Mouse (Mus musculus) cerebellum, adult 2 months (tissue): ENCODE results near the gene Ltbp1. TPM values are rescaled to one million over a fixed set of nuclear protein-coding genes. Genes with fewer than 3 reads are reported as not detected.

Source experiments
- DNase-seq, 2 experiments: peaks; one replicate each; pipeline ENCODE4 v3.0.0; 2021
- H3K27ac ChIP-seq: fragments of 200-500 bp; 2 replicates; pipeline ENCODE4 v1.5.1; 2012; ENCODE audit warnings: low read length, control low read depth, inconsistent platforms; ENCODE audit not compliant: insufficient read depth
- H3K27me3 ChIP-seq: fragments of 200-500 bp; 2 replicates; pipeline ENCODE4 v1.6.1; 2012; ENCODE audit warnings: inconsistent platforms, mild to moderate bottlenecking, low read length, moderate library complexity; ENCODE audit not compliant: control insufficient read depth, insufficient read depth
- H3K4me1 ChIP-seq: fragments of 200-500 bp; 2 replicates; pipeline ENCODE4 v1.6.1; 2011; ENCODE audit warnings: low read length; ENCODE audit not compliant: control insufficient read depth, insufficient read depth
- H3K4me3 ChIP-seq: fragments of 200-500 bp; replicated peaks from 2 replicates; pipeline ENCODE3; 2011; ENCODE audit warnings: mild to moderate bottlenecking, low read depth, low read length, control low read depth; ENCODE audit not compliant: insufficient read depth
- CTCF ChIP-seq: fragments of 200-500 bp; IDR thresholded peaks from 2 replicates; pipeline ENCODE4 v1.5.1; 2011; ENCODE audit warnings: low read depth, mild to moderate bottlenecking, control low read depth, low read length, moderate library complexity, borderline replicate concordance; ENCODE audit not compliant: insufficient read depth
- POLR2A ChIP-seq: fragments of 200-500 bp; IDR thresholded peaks from 2 replicates; pipeline ENCODE4 v1.6.1; 2011; ENCODE audit warnings: low read length, control low read depth, borderline replicate concordance; ENCODE audit not compliant: insufficient read depth
- WGBS: fragments of 180-500 bp; shearing (Covaris S2); methylation state at CpG from one replicate; pipeline ENCODE4 v1.1.7; 2018; 5-methylcytosine and 5-hydroxymethylcytosine counted together
- polyA plus RNA-seq: library from polyadenylated mRNA; depleted of rRNA; stranded (reverse); fragments of >200 nt; gene quantifications from 2 replicates; pipeline ENCODE4 v1.2.3, GENCODE M21; 2012

The Ltbp1 gene
- polyA plus RNA-seq, 1 experiment = 1.8 TPM

GRCm38 (mm10) chr17:75332289-75332688, 326.9 kb downstream of the Ltbp1 start:
- 98% methylated on average over 6 of the region's 6 CpGs for WGBS

GRCm38 (mm10) chr17:75333011-75333410, 327.6 kb downstream of the Ltbp1 start:
- Histone ChIP-seq H3K27ac (no peak overlapping the region), H3K4me1 (no peaks in the 10 kb centered on the region), H3K27me3 (no peaks in the 10 kb centered on the region), H3K4me3 (no peak overlapping the region)
- TF ChIP-seq POLR2A (no peak), CTCF (no peak)
- WGBS = 88% methylated on average over 9 of the region's 9 CpGs
- DNase-seq = no peak

More at GRCm38 (mm10) chr17:75332289-75332688, 326.9 kb downstream of the Ltbp1 start:
- no peak for DNase-seq
- H3K4me1 ChIP-seq = no peaks in the 10 kb centered on the region
- H3K27ac ChIP-seq = no peak overlapping the region
- H3K27me3 ChIP-seq = no peaks in the 10 kb centered on the region
- no peak for TF ChIP-seq CTCF
- TF ChIP-seq POLR2A = no peak
- no peak overlapping the region for H3K4me3 ChIP-seq

- no peaks in the 10 kb centered on the region for H3K27me3 ChIP-seq
- H3K27ac ChIP-seq = no peak overlapping the region
- no peak overlapping the region for H3K4me3 ChIP-seq
- no peak for DNase-seq
- H3K4me1 ChIP-seq = no peaks in the 10 kb centered on the region
- 94% methylated on average over 13 of the region's 13 CpGs for WGBS
- TF ChIP-seq CTCF = no peak
- no peak for TF ChIP-seq POLR2A
Observed at GRCm38 (mm10) chr17:75333759-75334158, 328.4 kb downstream of the Ltbp1 start.

- no peak for DNase-seq
- 83% methylated on average over 9 of the region's 9 CpGs for WGBS
- no peaks in the 10 kb centered on the region for H3K27me3 ChIP-seq
- TF ChIP-seq CTCF = no peak
- H3K27ac ChIP-seq = no peak overlapping the region
- no peaks in the 10 kb centered on the region for H3K4me1 ChIP-seq
- H3K4me3 ChIP-seq = no peak overlapping the region
Observed at GRCm38 (mm10) chr17:75335649-75336048, 330.3 kb downstream of the Ltbp1 start.

GRCm38 (mm10) chr17:75341227-75341626, 335.9 kb downstream of the Ltbp1 start:
- no peaks in the 10 kb centered on the region for H3K4me1 ChIP-seq
- no peak for DNase-seq
- H3K4me3 ChIP-seq = no peak overlapping the region
- H3K27me3 ChIP-seq = no peaks in the 10 kb centered on the region
- WGBS = 90% methylated on average over 4 of the region's 4 CpGs
- no peak overlapping the region for H3K27ac ChIP-seq
- no peak for TF ChIP-seq POLR2A
- no peak for TF ChIP-seq CTCF

- H3K27ac ChIP-seq = no peak overlapping the region
- no peak overlapping the region for H3K4me3 ChIP-seq
- TF ChIP-seq CTCF (no peak), POLR2A (no peak)
- no peaks in the 10 kb centered on the region for H3K4me1 ChIP-seq
- 83% methylated on average over 3 of the region's 3 CpGs for WGBS
- H3K27me3 ChIP-seq = no peaks in the 10 kb centered on the region
- no peak for DNase-seq
Observed at GRCm38 (mm10) chr17:75345116-75345515, 339.7 kb downstream of the Ltbp1 start.

- 97% methylated on average over 4 of the region's 4 CpGs for WGBS
Observed at GRCm38 (mm10) chr17:75347414-75347813, 342.0 kb downstream of the Ltbp1 start.

GRCm38 (mm10) chr17:75349109-75349508, 343.7 kb downstream of the Ltbp1 start:
- 57% methylated on average over 8 of the region's 8 CpGs for WGBS
- Histone ChIP-seq H3K27ac (no peak overlapping the region), H3K27me3 (no peaks in the 10 kb centered on the region), H3K4me1 (no peaks in the 10 kb centered on the region), H3K4me3 (no peak overlapping the region)
- TF ChIP-seq POLR2A (no peak), CTCF (no peak)
- no peak for DNase-seq

More at GRCm38 (mm10) chr17:75347414-75347813, 342.0 kb downstream of the Ltbp1 start:
- Histone ChIP-seq H3K27ac (no peak overlapping the region), H3K4me3 (no peak overlapping the region), H3K4me1 (no peaks in the 10 kb centered on the region), H3K27me3 (no peaks in the 10 kb centered on the region)
- TF ChIP-seq CTCF = no peak
- TF ChIP-seq POLR2A = no peak
- no peak for DNase-seq
